Mouse (Mus musculus) telencephalon, adult 2 months (tissue): Measurements from ENCODE around the gene Dnajc16.
"Not testable (repeated sequence)": the region's sequence is repeated elsewhere in the genome, so short reads cannot be mapped to it uniquely, and the experiment has no call there.

Experiments used
- DNase-seq: peaks from one replicate; pipeline ENCODE4 v3.0.0-alpha.2; 2011; ENCODE audit warnings: low read depth, low spot score

The Dnajc16 gene

DNA sequence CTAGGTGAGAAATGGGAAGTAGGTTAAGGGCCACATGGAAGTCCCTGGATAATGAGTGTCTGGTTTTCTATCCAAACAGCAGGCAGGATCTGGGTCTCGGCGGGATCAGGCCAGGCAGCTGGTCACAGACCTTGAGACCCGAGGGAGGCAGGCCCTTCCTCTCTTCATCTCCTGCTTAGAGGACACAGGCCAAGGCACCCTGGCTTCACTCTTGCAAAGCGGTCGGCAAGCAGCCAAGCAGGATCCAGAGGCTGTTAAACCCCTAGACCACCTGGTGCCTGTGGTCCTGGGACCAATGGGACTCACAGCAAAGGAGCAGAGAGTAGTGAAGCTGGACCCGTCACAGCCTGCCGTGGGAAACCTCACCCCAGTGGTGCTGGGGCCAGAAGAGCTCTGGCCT, 5.6 kb upstream of the Dnajc16 start:
- DNase-seq, result no peak

DNA sequence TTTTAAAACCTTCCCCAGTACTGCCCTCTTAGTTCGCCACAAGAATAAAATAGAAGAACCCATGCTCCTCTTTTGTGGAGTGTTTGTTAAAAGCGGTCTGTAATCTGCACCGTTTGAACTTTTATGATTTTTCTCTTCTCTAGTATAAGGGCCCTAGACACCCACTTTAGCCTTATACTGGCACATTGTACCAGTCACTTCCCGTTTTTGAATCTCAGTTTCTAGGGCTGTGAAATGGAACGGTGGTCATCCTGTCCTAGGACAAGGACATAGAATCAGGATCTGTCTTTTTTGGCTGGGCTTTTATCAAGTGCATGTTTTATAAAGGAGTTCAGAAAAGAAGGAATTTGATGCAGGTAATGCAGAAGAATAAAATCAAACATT, 3.4 kb upstream of the Dnajc16 start:
- no peak for DNase-seq

DNA sequence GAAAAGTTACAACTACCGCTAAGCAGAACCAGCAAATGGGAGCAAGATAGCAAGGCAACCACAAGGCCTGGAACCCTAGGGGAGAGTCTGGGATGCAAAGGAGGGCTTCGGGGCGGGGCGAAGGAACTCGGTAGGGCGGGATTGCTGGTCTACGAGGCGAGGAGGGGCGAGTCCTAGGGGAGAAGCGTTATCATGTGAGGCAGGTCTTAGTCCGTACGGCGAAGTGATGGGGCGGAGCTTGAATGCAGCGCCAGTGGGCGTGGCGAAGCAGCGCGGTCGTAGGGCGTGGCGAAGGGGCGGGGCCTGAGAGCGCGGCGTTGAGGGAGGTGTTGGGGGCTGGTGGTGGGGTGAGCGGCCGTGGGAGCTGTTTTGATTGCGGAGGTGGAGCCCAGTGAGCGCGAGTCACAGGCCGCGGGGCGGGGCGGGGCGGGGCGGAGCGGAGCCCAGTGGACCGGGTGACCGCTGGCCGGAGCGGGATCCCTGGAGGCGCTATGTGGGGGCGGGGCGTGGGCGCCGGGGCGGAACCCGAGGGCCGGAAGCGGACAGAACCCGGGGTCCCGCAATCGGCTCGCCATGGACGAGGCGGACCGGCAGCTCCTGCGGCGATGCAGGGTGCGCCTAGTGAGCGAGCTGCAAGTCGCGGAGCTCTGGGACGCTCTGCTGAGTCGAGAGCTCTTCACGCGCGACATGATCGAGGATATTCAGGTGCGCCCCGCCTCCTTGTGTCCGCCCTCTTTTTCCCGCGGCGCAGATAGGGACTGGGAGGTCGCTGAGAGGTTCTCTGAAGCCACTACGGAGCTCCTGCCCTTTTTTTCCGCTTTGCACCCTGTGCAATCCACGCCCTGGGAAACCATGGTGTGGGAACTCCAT, 2.8 kb upstream of the Dnajc16 start, which contains the start of gene Casp9:
Casp9 (plus strand) TSS at position 331 of the 870 bp plus-strand sequence.
- peak; percentile 96 for DNase-seq

DNA sequence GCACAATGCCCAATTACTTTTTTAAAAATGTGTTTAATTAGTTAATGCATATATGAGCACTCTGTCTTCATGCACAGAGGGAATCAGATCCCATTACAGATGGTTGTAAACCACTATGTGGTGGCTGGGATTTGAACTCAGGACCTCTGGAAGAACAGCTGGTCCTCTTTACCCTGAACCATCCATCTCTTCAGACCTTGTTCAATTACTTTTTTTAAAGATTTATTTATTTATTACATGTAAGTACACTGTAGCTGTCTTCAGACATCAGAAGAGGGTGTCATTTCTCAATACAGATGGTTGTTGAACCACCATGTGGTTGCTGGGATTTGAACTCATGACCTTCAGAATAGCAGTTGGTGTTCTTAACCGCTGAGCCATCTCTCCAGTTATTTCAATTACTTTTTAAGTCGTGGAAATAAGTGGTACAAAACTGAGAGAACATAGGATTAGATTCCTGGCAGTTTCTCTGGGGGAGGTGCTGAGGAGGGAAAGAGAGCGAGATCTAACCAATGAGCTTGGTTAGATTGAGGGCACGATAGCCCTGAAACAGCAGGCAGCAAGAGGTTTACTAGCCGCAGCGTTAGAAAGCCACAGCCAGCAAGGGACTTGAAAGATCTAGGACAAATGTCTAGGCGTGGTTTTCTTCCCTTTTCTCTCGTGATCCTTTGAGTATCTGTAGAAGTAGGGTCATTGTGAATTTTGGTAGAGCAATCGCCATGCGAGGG, 2.0 kb upstream of the Dnajc16 start:
- DNase-seq, result peak; percentile 41

DNA sequence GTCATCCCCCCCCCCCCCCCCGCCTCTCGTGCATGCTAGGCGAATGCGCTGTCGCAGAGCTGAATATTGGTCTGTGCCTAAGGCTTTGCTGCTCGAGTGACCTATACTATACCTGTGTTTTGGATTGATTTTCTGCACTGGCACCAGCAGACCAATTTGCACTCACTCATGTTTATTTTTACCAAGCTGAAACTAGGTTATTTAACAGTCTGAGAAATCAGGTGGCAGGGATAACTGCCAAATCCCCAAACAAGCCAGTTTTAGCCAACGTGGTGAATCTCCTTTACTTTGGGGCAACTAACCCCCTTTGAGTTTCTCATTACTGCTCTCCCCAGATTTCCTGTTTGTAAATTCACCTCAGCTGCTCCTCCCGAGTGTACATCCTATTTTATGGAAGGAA, 1.2 kb upstream of the Dnajc16 start:
- no peak for DNase-seq

DNA sequence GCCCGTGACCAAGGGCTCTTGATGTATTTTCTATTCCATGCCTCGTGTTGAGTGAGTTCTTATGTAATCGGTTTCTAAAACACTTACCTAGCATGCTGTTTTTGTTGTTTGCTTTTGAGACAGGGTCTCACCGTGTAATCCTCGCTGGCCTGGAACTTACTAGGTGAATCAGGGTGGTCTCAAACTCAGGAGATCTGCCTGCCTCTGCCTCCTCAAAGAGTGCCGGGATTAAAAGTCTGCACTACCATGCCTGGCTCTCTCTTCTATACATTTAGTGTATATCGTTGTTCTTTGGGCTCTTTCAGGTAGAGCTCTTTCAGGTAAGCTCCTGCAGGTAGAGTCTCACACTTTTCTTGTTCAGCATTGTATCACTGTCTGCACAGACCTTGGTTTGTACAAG, 755 bp upstream of the Dnajc16 start:
- no peak for DNase-seq

DNA sequence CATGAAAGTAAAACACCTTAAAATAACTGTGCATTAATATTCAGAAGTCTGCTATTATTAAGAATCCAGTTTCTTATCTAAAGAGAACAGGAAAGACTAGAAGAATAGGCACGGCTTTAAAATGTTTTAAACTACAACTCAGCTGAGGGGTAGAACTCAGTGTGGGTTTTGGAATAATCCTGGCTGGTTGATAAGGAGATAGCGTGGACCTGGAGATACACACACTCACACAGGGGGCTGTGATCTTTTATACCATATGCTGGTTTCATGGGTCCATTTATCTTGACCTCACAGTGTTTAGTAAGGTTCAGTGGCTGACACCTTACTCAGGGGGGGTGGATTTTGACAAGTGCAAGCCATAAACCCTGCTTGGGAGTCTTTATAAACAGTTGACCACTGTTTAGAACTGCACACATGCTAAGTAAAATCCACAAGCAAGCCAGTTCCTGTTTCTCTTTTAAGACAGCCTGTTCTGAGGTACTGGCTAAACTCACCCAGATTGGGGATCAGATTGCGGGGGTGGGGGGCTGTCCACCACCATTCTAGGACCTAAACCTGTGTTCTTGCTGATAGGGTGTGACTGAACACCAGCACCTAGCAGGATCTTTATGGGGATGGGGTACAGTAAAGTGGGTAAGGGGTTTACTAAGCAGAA, 1.0 kb downstream of the Dnajc16 start:
- no peak for DNase-seq

DNA sequence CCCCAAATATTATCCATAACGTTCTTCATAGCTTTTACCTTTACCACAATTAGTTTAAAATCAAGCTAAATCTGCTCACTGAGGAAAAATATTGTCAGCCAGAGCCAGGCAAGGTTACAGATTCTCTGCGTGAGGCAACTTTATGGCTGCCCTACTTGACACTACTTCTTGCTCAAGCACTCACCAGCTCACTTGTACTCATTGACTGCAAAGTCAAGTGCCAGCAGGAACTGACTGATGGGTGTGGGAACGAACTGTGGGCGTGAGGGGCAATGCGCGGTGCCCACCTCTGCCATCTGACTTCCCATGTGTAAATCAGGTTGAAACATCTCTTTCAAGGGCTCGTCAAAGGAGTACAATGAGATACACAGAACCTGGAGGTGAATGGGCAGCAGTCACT, 3.3 kb downstream of the Dnajc16 start:
- DNase-seq, result no peak

DNA sequence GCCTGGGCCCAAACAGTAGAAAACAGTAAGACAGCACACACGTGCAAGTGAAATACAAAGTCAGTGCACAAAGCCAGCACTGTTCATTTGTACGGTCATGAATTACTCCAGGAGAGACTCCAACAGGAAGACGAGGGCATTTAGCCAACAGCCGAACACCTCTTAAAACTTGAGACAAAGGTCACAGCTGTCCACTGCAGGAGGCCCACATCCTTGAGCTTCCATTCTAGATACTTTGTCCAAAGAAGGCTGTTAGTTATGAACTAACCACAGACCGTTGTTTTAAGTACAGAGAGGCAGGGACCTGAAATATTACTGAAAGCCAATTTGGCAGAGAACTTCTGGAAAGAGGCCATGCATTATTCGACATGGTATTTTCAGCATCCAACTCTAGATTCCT, 3.7 kb downstream of the Dnajc16 start:
- no peak for DNase-seq

DNA sequence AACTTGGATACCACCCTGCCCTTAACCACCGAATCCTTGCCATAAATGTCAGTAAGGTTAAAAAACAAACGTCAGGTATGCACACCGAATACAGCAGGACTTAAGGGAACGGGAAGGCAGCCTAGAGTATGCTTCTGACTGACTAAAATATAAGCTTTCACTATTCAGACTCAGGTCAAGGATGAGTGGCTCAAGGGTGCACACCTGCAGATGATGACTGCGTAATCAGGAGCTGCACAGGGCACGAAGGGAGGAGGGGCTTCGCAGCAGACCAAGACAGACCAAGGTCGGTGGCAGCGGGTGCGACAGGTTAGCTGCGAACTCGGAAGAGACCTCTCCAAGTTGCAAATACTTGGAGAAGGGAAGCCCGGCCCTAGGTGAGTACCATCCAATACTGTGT, 4.6 kb downstream of the Dnajc16 start:
- DNase-seq, result no peak

DNA sequence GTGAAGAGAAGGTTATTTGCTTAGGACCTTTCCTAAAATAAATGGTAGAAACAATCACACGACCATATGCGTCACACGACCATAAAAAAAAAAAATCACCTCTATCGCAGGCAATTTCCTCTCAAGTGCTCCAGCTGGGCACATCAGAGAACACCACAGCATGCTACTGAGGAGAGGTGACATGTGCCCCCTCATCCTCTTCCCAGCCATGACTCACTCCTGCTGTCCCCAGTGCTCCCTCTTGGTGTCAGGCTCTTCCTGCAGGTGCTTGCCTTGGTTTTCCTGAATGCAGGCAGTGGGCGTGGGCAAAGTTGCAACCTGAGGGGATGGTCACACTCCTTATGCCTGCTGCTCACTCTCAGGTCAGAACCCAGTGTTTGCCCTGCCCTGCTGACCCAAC, 5.9 kb downstream of the Dnajc16 start:
- DNase-seq, result no peak

DNA sequence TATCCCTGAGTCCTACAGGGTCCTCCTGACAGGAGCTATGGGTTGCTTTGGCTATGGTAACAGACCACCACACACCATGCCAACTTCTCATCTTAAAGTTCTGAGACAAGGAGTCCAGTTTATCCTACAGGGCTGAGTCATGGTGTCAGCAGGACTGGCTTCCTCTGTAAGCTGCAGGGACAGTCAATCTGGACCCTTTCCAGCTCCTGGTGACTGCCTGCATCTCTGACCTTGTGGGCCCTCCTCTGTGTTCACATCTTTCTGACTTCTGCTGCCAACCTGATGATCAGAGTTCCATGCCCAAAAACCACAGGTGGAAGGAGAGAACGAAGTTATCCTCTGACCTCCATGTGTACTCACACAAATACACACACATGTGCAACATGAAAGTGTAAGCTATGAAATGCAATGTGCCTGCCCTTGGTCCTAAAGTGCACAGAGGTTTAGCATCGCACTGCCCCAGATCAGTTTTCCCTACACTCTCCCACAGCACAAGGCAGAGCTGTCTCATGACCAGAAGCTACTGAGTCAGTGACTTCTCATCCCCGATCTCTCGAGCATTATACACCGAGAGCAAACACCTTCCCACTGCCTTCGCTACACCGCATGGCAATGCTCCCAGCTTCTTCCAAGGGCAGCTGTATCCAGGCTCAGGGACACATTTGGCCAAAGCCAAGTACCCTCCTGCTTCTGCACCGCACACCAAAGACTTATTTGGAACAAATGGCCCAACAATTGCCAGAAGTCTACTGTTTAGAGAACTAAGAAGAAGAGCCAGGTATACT, 9.3 kb downstream of the Dnajc16 start:
- DNase-seq, result no peak

DNA sequence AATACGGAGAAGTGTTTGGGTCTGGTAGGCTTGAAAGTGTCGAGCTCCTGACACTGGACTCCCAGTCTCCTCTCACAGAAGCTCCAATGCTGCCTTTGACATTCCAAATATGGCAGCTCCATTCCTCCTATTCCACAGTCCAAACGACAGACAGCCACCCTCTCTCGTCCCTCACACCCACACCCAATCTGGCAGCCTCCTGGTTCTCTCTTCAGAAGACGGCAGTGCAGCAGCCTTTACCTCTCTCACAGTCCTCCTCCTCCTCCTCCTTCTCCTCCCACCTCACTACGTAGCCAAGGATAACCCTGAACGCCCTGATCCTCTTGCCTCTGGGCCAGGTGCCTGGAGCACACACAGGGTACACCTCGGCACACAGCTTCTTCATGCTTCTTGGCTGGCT, 10.9 kb downstream of the Dnajc16 start:
- peak; percentile 92 for DNase-seq

DNA sequence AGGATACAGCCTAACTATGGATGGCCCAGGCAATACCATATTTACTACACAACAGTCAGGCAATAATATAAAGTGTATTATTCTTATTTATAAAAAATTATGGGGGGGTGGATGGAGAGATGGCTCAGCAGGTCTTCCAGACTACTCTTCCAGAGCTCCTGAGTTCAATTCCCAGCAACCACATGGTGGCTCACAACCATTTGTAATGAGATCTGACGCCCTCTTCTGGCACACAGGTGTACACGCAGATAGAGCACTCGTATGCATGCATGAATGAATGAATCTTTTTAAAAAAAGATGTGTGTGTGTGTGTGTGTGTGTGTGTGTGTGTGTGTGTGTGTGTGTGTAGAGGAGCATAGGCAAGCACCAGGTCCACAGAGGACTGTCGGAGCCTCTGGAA, 17.7 kb downstream of the Dnajc16 start:
- not testable (repeated sequence) for DNase-seq

DNA sequence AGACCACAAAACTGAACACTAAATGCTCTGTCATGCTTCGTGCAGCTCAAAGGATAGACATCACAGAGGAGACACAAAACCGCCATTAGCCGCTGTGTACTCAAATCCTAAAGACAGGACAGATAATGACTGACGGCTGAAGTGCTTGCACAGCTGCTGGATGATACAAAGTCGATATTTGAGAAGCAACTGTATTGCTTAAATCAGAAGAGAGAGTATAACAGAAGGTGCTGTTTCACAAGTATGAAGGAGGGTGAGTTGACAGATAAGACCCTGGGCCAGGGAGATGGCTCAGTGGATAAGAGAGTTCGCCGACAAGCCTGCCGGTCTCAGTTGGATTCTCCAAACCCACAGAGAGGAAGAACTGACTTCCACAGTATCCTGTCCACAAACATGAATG, 18.9 kb downstream of the Dnajc16 start:
- no peak for DNase-seq

DNA sequence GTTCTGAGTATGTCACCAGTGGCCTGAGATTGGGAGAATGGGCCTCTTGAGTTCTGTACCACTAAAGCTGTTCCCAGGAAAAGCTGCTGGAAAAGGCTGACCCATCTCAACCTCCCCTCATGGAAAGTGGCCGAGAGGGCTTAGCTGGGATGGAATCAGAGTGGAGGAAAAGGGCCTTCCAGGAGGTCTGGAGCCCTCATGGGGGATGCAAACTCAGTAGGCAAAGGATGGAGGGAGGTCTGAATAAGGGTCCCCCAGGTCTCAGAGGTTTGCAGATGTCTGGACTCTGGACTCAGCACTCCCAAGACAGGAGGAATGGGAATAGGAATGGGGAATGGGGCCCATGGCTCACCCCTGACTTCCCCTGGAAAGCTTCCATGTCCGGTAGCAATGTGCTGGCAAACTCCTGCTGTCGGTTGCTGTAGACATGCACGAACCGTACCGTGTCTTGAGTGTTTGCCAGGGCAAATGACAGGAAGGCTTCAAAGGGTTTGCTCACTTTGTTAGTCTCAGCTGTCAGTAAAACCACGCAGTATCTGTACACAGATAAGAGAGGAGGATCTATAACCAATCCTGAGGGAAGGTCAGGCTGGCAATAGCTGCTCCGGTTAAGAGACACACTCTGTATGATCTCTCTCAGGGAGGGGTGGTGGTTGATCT, 21.1 kb downstream of the Dnajc16 start:
- no peak for DNase-seq

DNA sequence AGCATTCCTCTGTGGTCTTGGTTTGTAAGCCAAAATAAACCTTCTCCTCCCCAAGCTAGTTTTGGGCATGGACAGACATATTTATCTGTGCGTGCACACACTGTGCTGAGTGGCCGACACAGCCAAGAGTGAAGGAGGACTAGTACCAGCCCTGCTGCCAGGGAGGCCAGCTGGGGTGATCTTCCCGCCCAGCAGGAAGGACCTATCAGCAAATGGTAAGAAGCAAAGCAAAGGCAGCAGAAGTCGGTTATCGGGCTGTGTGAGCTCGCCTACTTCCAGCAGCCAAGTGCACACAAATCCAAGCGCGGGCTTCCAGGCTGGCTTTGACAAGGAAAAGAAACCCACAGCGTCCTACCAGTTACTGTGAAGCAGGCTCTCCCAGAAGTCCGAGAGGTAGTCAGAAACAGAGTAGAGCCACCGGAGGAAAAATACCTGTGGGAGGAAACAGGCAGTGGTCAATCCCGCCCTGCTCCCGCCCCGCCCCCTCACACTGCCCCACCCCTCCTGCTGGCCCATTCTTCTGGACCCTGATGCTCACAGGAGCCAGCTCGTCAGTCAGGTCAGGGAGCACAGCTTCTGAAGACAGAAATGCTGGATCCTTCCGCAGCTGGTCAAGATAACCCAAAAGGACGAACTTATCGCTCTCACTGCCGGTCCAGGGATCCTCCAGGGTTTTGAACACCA, 23.2 kb downstream of the Dnajc16 start:
- no peak for DNase-seq

DNA sequence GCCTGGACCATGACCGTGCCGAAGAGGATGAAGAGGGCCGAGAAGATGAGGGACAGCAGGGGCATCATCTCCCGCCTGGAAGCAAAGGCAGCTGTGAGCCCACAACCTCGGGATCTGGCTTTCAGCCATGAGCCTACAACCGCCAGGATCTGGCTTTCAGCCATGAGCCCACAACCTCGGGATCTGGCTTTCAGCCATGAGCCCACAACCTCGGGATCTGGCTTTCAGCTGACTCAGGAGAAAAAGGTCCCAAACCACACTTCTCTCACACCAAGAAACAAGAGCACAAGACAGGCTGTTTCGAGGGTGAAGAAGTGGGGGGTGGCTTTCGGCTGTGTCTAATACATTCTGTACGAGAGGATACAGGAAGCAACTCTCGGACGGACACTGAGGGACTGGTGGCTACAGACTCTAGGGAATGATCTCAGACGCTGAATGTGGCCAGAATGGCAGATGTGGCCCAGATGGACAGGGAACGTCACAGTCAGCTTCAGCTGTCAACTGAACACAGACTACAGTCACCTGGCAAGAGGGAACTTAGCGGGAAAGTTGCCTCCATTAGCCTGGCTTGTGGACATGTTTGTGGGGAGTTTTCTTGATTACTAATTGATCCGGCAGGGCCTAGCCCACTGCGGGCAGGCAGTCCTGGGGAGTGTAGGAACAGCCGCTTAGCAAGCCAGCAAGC, 23.9 kb downstream of the Dnajc16 start:
- no peak for DNase-seq

DNA sequence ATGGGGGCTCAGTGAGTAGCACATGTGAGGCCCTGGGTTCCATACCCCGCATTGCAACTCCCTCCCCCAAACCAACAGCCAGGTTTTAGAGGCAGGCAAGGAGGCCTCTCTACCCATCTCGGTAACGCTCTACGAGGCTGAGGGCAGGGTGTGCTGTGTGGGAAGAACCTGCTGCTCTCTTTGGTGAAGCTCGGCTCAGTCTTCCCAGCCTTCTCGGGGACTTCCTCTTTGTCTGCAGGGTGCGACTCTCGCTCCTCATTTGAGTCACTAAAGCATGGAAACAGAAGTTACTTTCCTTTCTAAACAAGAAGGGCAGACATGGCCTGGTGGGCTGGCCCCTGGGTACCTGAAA, 24.4 kb downstream of the Dnajc16 start:
- DNase-seq, result no peak

DNA sequence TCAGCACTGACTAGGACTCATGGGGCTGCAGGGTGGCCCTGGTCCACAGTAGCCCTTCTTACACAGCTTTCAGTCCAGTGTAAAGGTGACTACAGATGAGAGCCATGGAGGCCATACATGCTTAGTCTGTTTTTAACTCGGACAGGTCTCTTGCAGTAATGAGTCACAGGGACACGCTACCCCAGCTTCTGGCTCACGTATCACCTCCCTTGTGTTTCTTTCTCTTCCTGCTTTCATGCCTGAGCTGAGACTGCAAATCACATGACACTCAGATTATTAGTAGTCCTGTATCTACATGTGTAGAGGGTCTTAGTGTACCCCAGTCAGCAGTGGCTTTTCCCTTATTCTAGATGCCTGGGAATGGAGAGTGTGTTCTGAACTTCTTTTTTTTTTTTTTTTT, 25.7 kb downstream of the Dnajc16 start:
- DNase-seq, result no peak
